Mouse (Mus musculus): ENCODE results near the gene Cnnm2. TPM values are rescaled to one million over a fixed set of nuclear protein-coding genes. Genes with fewer than 3 reads are reported as not detected.

The Cnnm2 gene
- total RNA-seq, 1 experiment = 43.2 TPM

DNA sequence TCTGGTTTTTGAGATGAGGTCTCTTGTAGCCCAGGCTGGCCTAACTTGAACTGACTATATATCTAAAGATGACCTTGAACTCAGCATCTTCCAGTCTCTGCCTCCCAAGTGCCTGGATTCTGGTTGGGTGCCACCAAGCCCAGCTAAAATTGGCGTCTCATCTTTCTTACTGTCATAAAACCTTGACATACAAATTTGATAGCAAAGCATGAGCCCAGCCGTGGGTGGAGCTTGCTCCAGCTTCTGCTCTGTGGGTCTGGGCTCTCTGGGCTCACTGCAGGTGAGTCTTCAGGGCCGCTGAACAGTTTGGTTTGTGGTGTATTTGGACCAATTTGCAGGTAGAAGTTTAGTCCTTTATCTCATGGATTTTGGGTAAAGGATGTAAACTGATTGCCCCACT lies 112.5 kb downstream of the Cnnm2 start:
- DNase-seq (ENCODE audit: low read depth, low spot score) = no peak
- peaks cover 14% of the 10 kb centered on the region for H3K36me3 ChIP-seq (ENCODE audit: control insufficient read depth, insufficient read depth, low read length, poor library complexity, severe bottlenecking)
- H3K9ac ChIP-seq (ENCODE audit: insufficient read depth, low read depth, low read length, poor library complexity, severe bottlenecking) = no peak overlapping the region
- H3K4me1 ChIP-seq (ENCODE audit: control insufficient read depth in 2 of 2, insufficient read depth in 2 of 2, low read length in 2 of 2, poor library complexity in 1 of 2) = peaks cover 0 to 2% of the 10 kb centered on the region in 2 experiments; a peak in 1 of 4 replicates
- H3K4me3 ChIP-seq (ENCODE audit: insufficient read depth in 1 of 2, low read depth in 1 of 2, low read length in 2 of 2, poor library complexity in 1 of 2, severe bottlenecking in 1 of 2) = no peak overlapping the region
- TF ChIP-seq MAFK (IDR thresholded peaks at IDR 0.05; ENCODE audit: insufficient read depth, low read depth, low read length) (no peak), HCFC1 (IDR thresholded peaks at IDR 0.05; ENCODE audit: borderline replicate concordance, insufficient read depth, low read length) (no peak), ZNF384 (IDR thresholded peaks at IDR 0.05; ENCODE audit: low read depth, low read length) (no peak), ZC3H11A (IDR thresholded peaks at IDR 0.05; ENCODE audit: borderline replicate concordance, low read depth, low read length) (no peak), CHD2 (IDR thresholded peaks at IDR 0.05; ENCODE audit: low read depth, low read length) (no peak)
- H3K27ac ChIP-seq (ENCODE audit: insufficient read depth, low read depth, low read length, poor library complexity, severe bottlenecking) = no peak overlapping the region
- in situ Hi-C loops (cut with MboI; ENCODE audit: low sequenced_read_pairs in 2 of 2, unreplicated experiment in 2 of 2) = loop anchor here (5.0 to 10.0 kb wide), 2 partner anchors 112 to 209 kb away; partner anchors contain the start of gene Cnnm2 (in 1 of the 2)
- no peaks in the 10 kb centered on the region for H3K9me3 ChIP-seq (ENCODE audit: control insufficient read depth, insufficient read depth, low read depth, low read length)

DNA sequence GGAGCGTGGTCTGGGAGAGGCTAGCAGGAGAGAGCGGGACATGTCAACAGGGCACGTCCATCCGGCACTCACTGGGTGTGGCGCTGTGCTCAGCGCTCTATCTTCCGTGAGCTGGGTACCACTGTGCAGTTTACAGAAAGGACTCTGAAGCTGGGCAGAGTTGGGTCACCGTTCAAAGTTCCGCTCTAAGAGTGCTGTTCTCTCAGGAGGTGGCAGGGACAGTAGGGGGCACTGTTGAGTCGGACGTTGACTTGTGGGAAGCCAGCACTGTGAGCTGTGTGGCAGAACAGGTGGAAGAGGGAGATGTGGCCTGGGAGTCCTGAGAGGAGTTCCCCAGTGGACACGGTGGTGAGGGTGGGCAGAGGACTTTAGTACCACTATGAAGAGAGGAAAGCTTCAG lies 114.4 kb downstream of the Cnnm2 start:
- peak; percentile 73 for DNase-seq (ENCODE audit: low read depth, low spot score)
- TF ChIP-seq HCFC1 (IDR thresholded peaks at IDR 0.05; ENCODE audit: borderline replicate concordance, insufficient read depth, low read length) = no peak
- 0 out of 2 replicates have a peak, but pooled peaks have one; percentile 8 for TF ChIP-seq ZC3H11A (IDR thresholded peaks at IDR 0.05; ENCODE audit: borderline replicate concordance, low read depth, low read length)
- in situ Hi-C loops (cut with MboI; ENCODE audit: low sequenced_read_pairs in 2 of 2, unreplicated experiment in 2 of 2) = loop anchor here (10.0 kb wide), 1 partner anchor 211 kb away; no protein-coding TSS in a partner anchor
- H3K9ac ChIP-seq (ENCODE audit: insufficient read depth, low read depth, low read length, poor library complexity, severe bottlenecking) = no peak overlapping the region
- H3K4me1 ChIP-seq (ENCODE audit: control insufficient read depth in 2 of 2, insufficient read depth in 2 of 2, low read length in 2 of 2, poor library complexity in 1 of 2) = no peaks in the 10 kb centered on the region
- no peak overlapping the region for H3K4me3 ChIP-seq (ENCODE audit: insufficient read depth in 1 of 2, low read depth in 1 of 2, low read length in 2 of 2, poor library complexity in 1 of 2, severe bottlenecking in 1 of 2)
- no peaks in the 10 kb centered on the region for H3K9me3 ChIP-seq (ENCODE audit: control insufficient read depth, insufficient read depth, low read depth, low read length)
- H3K27ac ChIP-seq (ENCODE audit: insufficient read depth, low read depth, low read length, poor library complexity, severe bottlenecking) = no peak overlapping the region
- H3K36me3 ChIP-seq (ENCODE audit: control insufficient read depth, insufficient read depth, low read length, poor library complexity, severe bottlenecking) = peaks cover 16% of the 10 kb centered on the region

GRCm38 (mm10) chr19:46877886-46878285 lies 116.5 kb downstream of the Cnnm2 start:
- peaks cover 13% of the 10 kb centered on the region for H3K36me3 ChIP-seq (ENCODE audit: control insufficient read depth, insufficient read depth, low read length, poor library complexity, severe bottlenecking)
- H3K9me3 ChIP-seq (ENCODE audit: control insufficient read depth, insufficient read depth, low read depth, low read length) = no peaks in the 10 kb centered on the region
- no peak for TF ChIP-seq MAFK (IDR thresholded peaks at IDR 0.05; ENCODE audit: insufficient read depth, low read depth, low read length)
- no peak for TF ChIP-seq ZNF384 (IDR thresholded peaks at IDR 0.05; ENCODE audit: low read depth, low read length)
- TF ChIP-seq ZC3H11A (IDR thresholded peaks at IDR 0.05; ENCODE audit: borderline replicate concordance, low read depth, low read length) = no peak
- no peak for TF ChIP-seq CHD2 (IDR thresholded peaks at IDR 0.05; ENCODE audit: low read depth, low read length)
- no peak for TF ChIP-seq HCFC1 (IDR thresholded peaks at IDR 0.05; ENCODE audit: borderline replicate concordance, insufficient read depth, low read length)
- H3K4me1 ChIP-seq (ENCODE audit: control insufficient read depth in 2 of 2, insufficient read depth in 2 of 2, low read length in 2 of 2, poor library complexity in 1 of 2) = no peaks in the 10 kb centered on the region
- no peak for DNase-seq (ENCODE audit: low read depth, low spot score)
- in situ Hi-C loops (cut with MboI; ENCODE audit: low sequenced_read_pairs in 2 of 2, unreplicated experiment in 2 of 2) = loop anchor here (10.0 kb wide), 1 partner anchor 213 kb away; no protein-coding TSS in a partner anchor
- H3K4me3 ChIP-seq (ENCODE audit: insufficient read depth in 1 of 2, low read depth in 1 of 2, low read length in 2 of 2, poor library complexity in 1 of 2, severe bottlenecking in 1 of 2) = no peak overlapping the region
- H3K27ac ChIP-seq (ENCODE audit: insufficient read depth, low read depth, low read length, poor library complexity, severe bottlenecking) = no peak overlapping the region
- H3K9ac ChIP-seq (ENCODE audit: insufficient read depth, low read depth, low read length, poor library complexity, severe bottlenecking) = no peak overlapping the region

GRCm38 (mm10) chr19:46878346-46878745 lies 117.0 kb downstream of the Cnnm2 start:
- H3K4me3 ChIP-seq (ENCODE audit: insufficient read depth in 1 of 2, low read depth in 1 of 2, low read length in 2 of 2, poor library complexity in 1 of 2, severe bottlenecking in 1 of 2) = no peak overlapping the region
- H3K36me3 ChIP-seq (ENCODE audit: control insufficient read depth, insufficient read depth, low read length, poor library complexity, severe bottlenecking) = peaks cover 14% of the 10 kb centered on the region
- H3K9ac ChIP-seq (ENCODE audit: insufficient read depth, low read depth, low read length, poor library complexity, severe bottlenecking) = no peak overlapping the region
- TF ChIP-seq MAFK (IDR thresholded peaks at IDR 0.05; ENCODE audit: insufficient read depth, low read depth, low read length) (no peak), CHD2 (IDR thresholded peaks at IDR 0.05; ENCODE audit: low read depth, low read length) (no peak), HCFC1 (IDR thresholded peaks at IDR 0.05; ENCODE audit: borderline replicate concordance, insufficient read depth, low read length) (no peak), ZNF384 (IDR thresholded peaks at IDR 0.05; ENCODE audit: low read depth, low read length) (no peak), ZC3H11A (IDR thresholded peaks at IDR 0.05; ENCODE audit: borderline replicate concordance, low read depth, low read length) (no peak)
- H3K4me1 ChIP-seq (ENCODE audit: control insufficient read depth in 2 of 2, insufficient read depth in 2 of 2, low read length in 2 of 2, poor library complexity in 1 of 2) = no peaks in the 10 kb centered on the region
- DNase-seq (ENCODE audit: low read depth, low spot score) = no peak
- in situ Hi-C loops (cut with MboI; ENCODE audit: low sequenced_read_pairs in 2 of 2, unreplicated experiment in 2 of 2) = loop anchor here (10.0 kb wide), 1 partner anchor 214 kb away; no protein-coding TSS in a partner anchor
- H3K27ac ChIP-seq (ENCODE audit: insufficient read depth, low read depth, low read length, poor library complexity, severe bottlenecking) = no peak overlapping the region
- H3K9me3 ChIP-seq (ENCODE audit: control insufficient read depth, insufficient read depth, low read depth, low read length) = no peaks in the 10 kb centered on the region

- H3K9ac ChIP-seq (ENCODE audit: insufficient read depth, low read depth, low read length, poor library complexity, severe bottlenecking) = no peak overlapping the region
- no peaks in the 10 kb centered on the region for H3K9me3 ChIP-seq (ENCODE audit: control insufficient read depth, insufficient read depth, low read depth, low read length)
- DNase-seq (ENCODE audit: low read depth, low spot score) = no peak
- peaks cover 20% of the 10 kb centered on the region for H3K36me3 ChIP-seq (ENCODE audit: control insufficient read depth, insufficient read depth, low read length, poor library complexity, severe bottlenecking)
- in situ Hi-C loops (cut with MboI; ENCODE audit: low sequenced_read_pairs in 2 of 2, unreplicated experiment in 2 of 2) = loop anchor here (10.0 kb wide), 2 partner anchors 115 to 215 kb away; no protein-coding TSS in a partner anchor
- no peaks in the 10 kb centered on the region for H3K4me1 ChIP-seq (ENCODE audit: control insufficient read depth in 2 of 2, insufficient read depth in 2 of 2, low read length in 2 of 2, poor library complexity in 1 of 2)
- TF ChIP-seq CHD2 (IDR thresholded peaks at IDR 0.05; ENCODE audit: low read depth, low read length) = no peak
- no peak for TF ChIP-seq MAFK (IDR thresholded peaks at IDR 0.05; ENCODE audit: insufficient read depth, low read depth, low read length)
- TF ChIP-seq HCFC1 (IDR thresholded peaks at IDR 0.05; ENCODE audit: borderline replicate concordance, insufficient read depth, low read length) = no peak
- TF ChIP-seq ZNF384 (IDR thresholded peaks at IDR 0.05; ENCODE audit: low read depth, low read length) = no peak
- TF ChIP-seq ZC3H11A (IDR thresholded peaks at IDR 0.05; ENCODE audit: borderline replicate concordance, low read depth, low read length) = no peak
- no peak overlapping the region for H3K27ac ChIP-seq (ENCODE audit: insufficient read depth, low read depth, low read length, poor library complexity, severe bottlenecking)
- no peak overlapping the region for H3K4me3 ChIP-seq (ENCODE audit: insufficient read depth in 1 of 2, low read depth in 1 of 2, low read length in 2 of 2, poor library complexity in 1 of 2, severe bottlenecking in 1 of 2)
Measured at GRCm38 (mm10) chr19:46879876-46880275, 118.5 kb downstream of the Cnnm2 start.

All from ES-E14 (cell line).